Mouse (Mus musculus): ENCODE results near the gene Fbxl18. TPM values are rescaled to one million over a fixed set of nuclear protein-coding genes. Genes with fewer than 3 reads are reported as not detected.

The Fbxl18 gene
- polyA plus RNA-seq, 1 experiment: 10.8 TPM

- TF ChIP-seq CTCF (IDR thresholded peaks at IDR 0.05; ENCODE audit: control insufficient read depth, insufficient read depth, low read length) (no peak), POLR2A (IDR thresholded peaks at IDR 0.05; ENCODE audit: borderline replicate concordance, control insufficient read depth, low read depth, low read length) (no peak)
- Histone ChIP-seq H3K27ac (ENCODE audit: control insufficient read depth, insufficient read depth, low read depth, low read length, poor library complexity) (no peak overlapping the region), H3K4me1 (ENCODE audit: control insufficient read depth, insufficient read depth, low read length) (no peaks in the 10 kb centered on the region), H3K4me3 (replicated peaks; ENCODE audit: control insufficient read depth, low read depth, low read length) (no peak overlapping the region)
- WGBS: 74% methylated on average over 12 of the region's 12 CpGs
Measured at GRCm38 (mm10) chr5:142871765-142872164, 23.5 kb downstream of the Fbxl18 start.

GRCm38 (mm10) chr5:142869463-142869862 is 25.8 kb downstream of the Fbxl18 start:
- no peak for TF ChIP-seq CTCF (IDR thresholded peaks at IDR 0.05; ENCODE audit: control insufficient read depth, insufficient read depth, low read length)
- no peak for TF ChIP-seq POLR2A (IDR thresholded peaks at IDR 0.05; ENCODE audit: borderline replicate concordance, control insufficient read depth, low read depth, low read length)
- H3K27ac ChIP-seq (ENCODE audit: control insufficient read depth, insufficient read depth, low read depth, low read length, poor library complexity): no peak overlapping the region
- H3K4me1 ChIP-seq (ENCODE audit: control insufficient read depth, insufficient read depth, low read length): no peaks in the 10 kb centered on the region
- 89% methylated on average over 13 of the region's 13 CpGs for WGBS
- no peak overlapping the region for H3K4me3 ChIP-seq (replicated peaks; ENCODE audit: control insufficient read depth, low read depth, low read length)

GRCm38 (mm10) chr5:142857763-142858229 is 37.4 kb downstream of the Fbxl18 start:
- H3K4me1 ChIP-seq (ENCODE audit: control insufficient read depth, insufficient read depth, low read length): no peaks in the 10 kb centered on the region
- TF ChIP-seq CTCF (IDR thresholded peaks at IDR 0.05; ENCODE audit: control insufficient read depth, insufficient read depth, low read length) (no peak), POLR2A (IDR thresholded peaks at IDR 0.05; ENCODE audit: borderline replicate concordance, control insufficient read depth, low read depth, low read length) (no peak)
- no peak overlapping the region for H3K4me3 ChIP-seq (replicated peaks; ENCODE audit: control insufficient read depth, low read depth, low read length)
- 13% methylated on average over 16 of the region's 16 CpGs for WGBS
- H3K27ac ChIP-seq (ENCODE audit: control insufficient read depth, insufficient read depth, low read depth, low read length, poor library complexity): no peak overlapping the region

- TF ChIP-seq POLR2A (IDR thresholded peaks at IDR 0.05; ENCODE audit: borderline replicate concordance, control insufficient read depth, low read depth, low read length) (no peak), CTCF (IDR thresholded peaks at IDR 0.05; ENCODE audit: control insufficient read depth, insufficient read depth, low read length) (0 out of 2 replicates have a peak, but pooled peaks have one; percentile 18)
- Histone ChIP-seq H3K4me1 (ENCODE audit: control insufficient read depth, insufficient read depth, low read length) (no peaks in the 10 kb centered on the region), H3K27ac (ENCODE audit: control insufficient read depth, insufficient read depth, low read depth, low read length, poor library complexity) (no peak overlapping the region), H3K4me3 (replicated peaks; ENCODE audit: control insufficient read depth, low read depth, low read length) (no peak overlapping the region)
- 78% methylated on average over 4 of the region's 4 CpGs for WGBS
Measured at GRCm38 (mm10) chr5:142856408-142856807, 38.8 kb downstream of the Fbxl18 start.

GRCm38 (mm10) chr5:142854877-142855276 is 40.3 kb downstream of the Fbxl18 start:
- H3K27ac ChIP-seq (ENCODE audit: control insufficient read depth, insufficient read depth, low read depth, low read length, poor library complexity): no peak overlapping the region
- no peak overlapping the region for H3K4me3 ChIP-seq (replicated peaks; ENCODE audit: control insufficient read depth, low read depth, low read length)
- H3K4me1 ChIP-seq (ENCODE audit: control insufficient read depth, insufficient read depth, low read length): no peaks in the 10 kb centered on the region
- WGBS: 80% methylated on average over 10 of the region's 10 CpGs
- TF ChIP-seq CTCF (IDR thresholded peaks at IDR 0.05; ENCODE audit: control insufficient read depth, insufficient read depth, low read length) (peak; percentile 67), POLR2A (IDR thresholded peaks at IDR 0.05; ENCODE audit: borderline replicate concordance, control insufficient read depth, low read depth, low read length) (no peak)

- 62% methylated on average over 6 of the region's 6 CpGs for WGBS
- TF ChIP-seq CTCF (IDR thresholded peaks at IDR 0.05; ENCODE audit: control insufficient read depth, insufficient read depth, low read length) (no peak), POLR2A (IDR thresholded peaks at IDR 0.05; ENCODE audit: borderline replicate concordance, control insufficient read depth, low read depth, low read length) (no peak)
Measured at GRCm38 (mm10) chr5:142853585-142853984, 41.6 kb downstream of the Fbxl18 start.

GRCm38 (mm10) chr5:142851681-142852049 is 43.6 kb downstream of the Fbxl18 start:
- TF ChIP-seq POLR2A (IDR thresholded peaks at IDR 0.05; ENCODE audit: borderline replicate concordance, control insufficient read depth, low read depth, low read length) (no peak), CTCF (IDR thresholded peaks at IDR 0.05; ENCODE audit: control insufficient read depth, insufficient read depth, low read length) (no peak)
- Histone ChIP-seq H3K4me3 (replicated peaks; ENCODE audit: control insufficient read depth, low read depth, low read length) (no peak overlapping the region), H3K4me1 (ENCODE audit: control insufficient read depth, insufficient read depth, low read length) (no peaks in the 10 kb centered on the region), H3K27ac (ENCODE audit: control insufficient read depth, insufficient read depth, low read depth, low read length, poor library complexity) (no peak overlapping the region)
- WGBS: 70% methylated on average over 5 of the region's 5 CpGs

More at GRCm38 (mm10) chr5:142853585-142853984, 41.6 kb downstream of the Fbxl18 start:
- Histone ChIP-seq H3K4me1 (ENCODE audit: control insufficient read depth, insufficient read depth, low read length) (no peaks in the 10 kb centered on the region), H3K4me3 (replicated peaks; ENCODE audit: control insufficient read depth, low read depth, low read length) (no peak overlapping the region), H3K27ac (ENCODE audit: control insufficient read depth, insufficient read depth, low read depth, low read length, poor library complexity) (no peak overlapping the region)

GRCm38 (mm10) chr5:142850916-142851680 is 44.1 kb downstream of the Fbxl18 start:
- WGBS: 74% methylated on average over 7 of the region's 7 CpGs
- H3K4me1 ChIP-seq (ENCODE audit: control insufficient read depth, insufficient read depth, low read length): no peaks in the 10 kb centered on the region
- H3K4me3 ChIP-seq (replicated peaks; ENCODE audit: control insufficient read depth, low read depth, low read length): no peak overlapping the region
- no peak overlapping the region for H3K27ac ChIP-seq (ENCODE audit: control insufficient read depth, insufficient read depth, low read depth, low read length, poor library complexity)
- TF ChIP-seq CTCF (IDR thresholded peaks at IDR 0.05; ENCODE audit: control insufficient read depth, insufficient read depth, low read length) (no peak), POLR2A (IDR thresholded peaks at IDR 0.05; ENCODE audit: borderline replicate concordance, control insufficient read depth, low read depth, low read length) (no peak)
